Mouse (Mus musculus) limb, embryonic 12.5 days (tissue): ENCODE measurements around the gene Pde4d. TPM values are rescaled to one million over a fixed set of nuclear protein-coding genes. Genes with fewer than 3 reads are reported as not detected.

Source experiments
- ATAC-seq: fragments of 200-750 bp; cut with Nextera tagmentation; 2 replicates; pipeline ENCODE4 v1.8.0; 2017; ENCODE audit warnings: low read depth, moderate TSS enrichment; ENCODE audit not compliant: insufficient number of reproducible peaks, insufficient read depth, low FRiP score, low TSS enrichment
- H3K27ac ChIP-seq: fragments of 300-500 bp; sonication (generic); 2 replicates; pipeline ENCODE4 v1.5.1; 2016; ENCODE audit warnings: mild to moderate bottlenecking, moderate library complexity
- H3K27me3 ChIP-seq: fragments of 300-500 bp; sonication (generic); 2 replicates; pipeline ENCODE4 v1.6.1; 2016; ENCODE audit warnings: mild to moderate bottlenecking, moderate library complexity
- H3K36me3 ChIP-seq: fragments of 300-500 bp; sonication (generic); 2 replicates; pipeline ENCODE4 v1.6.1; 2016; ENCODE audit warnings: mild to moderate bottlenecking, moderate library complexity
- H3K4me1 ChIP-seq: fragments of 300-500 bp; sonication (generic); replicated peaks from 2 replicates; pipeline ENCODE4 v1.6.1; 2016
- H3K4me2 ChIP-seq: fragments of 300-500 bp; sonication (generic); 2 replicates; pipeline ENCODE4 v1.6.1; 2016; ENCODE audit warnings: mild to moderate bottlenecking, moderate library complexity
- H3K4me3 ChIP-seq: fragments of 300-500 bp; sonication (generic); replicated peaks from 2 replicates; pipeline ENCODE4 v1.5.1; 2016; ENCODE audit warnings: mild to moderate bottlenecking
- H3K9ac ChIP-seq: fragments of 300-500 bp; sonication (generic); replicated peaks from 2 replicates; pipeline ENCODE4 v1.6.1; 2016; ENCODE audit warnings: mild to moderate bottlenecking, moderate library complexity
- H3K9me3 ChIP-seq: fragments of 300-500 bp; sonication (generic); 2 replicates; pipeline ENCODE4 v1.6.1; 2016; ENCODE audit warnings: mild to moderate bottlenecking, moderate library complexity
- WGBS: fragments of 180-500 bp; shearing (Covaris S2); methylation state at CpG from one replicate; pipeline ENCODE4 v1.1.7; 2016; 5-methylcytosine and 5-hydroxymethylcytosine counted together
- polyA plus RNA-seq: library from polyadenylated mRNA; unstranded; fragments of >200 nt; fragmentation: Nextera tagmentation; extraction: Ambion mirVana; gene quantifications from 2 replicates; pipeline ENCODE4 v1.2.1, GENCODE M21; 2016

Pde4d gene
- polyA plus RNA-seq, 1 experiment from 2014 or later, result 23.7 TPM

GRCm38 (mm10) chr13:108439012-108439411 is 10.7 kb upstream of the Pde4d start:
- no peaks in the 10 kb centered on the region for H3K36me3 ChIP-seq
- no peak overlapping the region for H3K4me3 ChIP-seq
- H3K4me1 ChIP-seq, result no peaks in the 10 kb centered on the region
- H3K9ac ChIP-seq, result no peak overlapping the region
- ATAC-seq, result no peak
- H3K27me3 ChIP-seq, result no peaks in the 10 kb centered on the region
- H3K27ac ChIP-seq, result no peak overlapping the region
- no peaks in the 10 kb centered on the region for H3K9me3 ChIP-seq
- H3K4me2 ChIP-seq, result no peak overlapping the region
- 63% methylated on average over 1 of the region's 1 CpGs for WGBS

GRCm38 (mm10) chr13:108448348-108448931 is 1.3 kb upstream of the Pde4d start:
- no peak overlapping the region for H3K4me3 ChIP-seq
- 63% methylated on average over 11 of the region's 11 CpGs for WGBS

GRCm38 (mm10) chr13:108451122-108451521 is 1.4 kb downstream of the Pde4d start:
- WGBS, result 85% methylated on average over 2 of the region's 2 CpGs
- ATAC-seq, result no peak

More at GRCm38 (mm10) chr13:108448348-108448931, 1.3 kb upstream of the Pde4d start:
- Histone ChIP-seq H3K9ac (no peak overlapping the region), H3K27ac (no peak overlapping the region), H3K36me3 (no peaks in the 10 kb centered on the region), H3K27me3 (no peaks in the 10 kb centered on the region), H3K4me1 (peaks cover 10% of the 10 kb centered on the region), H3K4me2 (no peak overlapping the region), H3K9me3 (no peaks in the 10 kb centered on the region)
- no peak for ATAC-seq

GRCm38 (mm10) chr13:108453064-108453919 is 3.5 kb downstream of the Pde4d start:
- peaks cover 10% of the 10 kb centered on the region for H3K4me1 ChIP-seq
- 74% methylated on average over 6 of the region's 6 CpGs for WGBS
- no peak for ATAC-seq

More at GRCm38 (mm10) chr13:108451122-108451521, 1.4 kb downstream of the Pde4d start:
- no peak overlapping the region for H3K9ac ChIP-seq
- no peak overlapping the region for H3K4me2 ChIP-seq
- H3K27ac ChIP-seq, result no peak overlapping the region
- H3K27me3 ChIP-seq, result no peaks in the 10 kb centered on the region
- no peak overlapping the region for H3K4me3 ChIP-seq
- peaks cover 10% of the 10 kb centered on the region for H3K4me1 ChIP-seq
- no peaks in the 10 kb centered on the region for H3K36me3 ChIP-seq
- H3K9me3 ChIP-seq, result no peaks in the 10 kb centered on the region

GRCm38 (mm10) chr13:108462518-108462917 is 12.8 kb downstream of the Pde4d start:
- Histone ChIP-seq H3K4me2 (no peak overlapping the region), H3K9me3 (peaks cover 4% of the 10 kb centered on the region; the same call in 1 of the 2 replicates), H3K27me3 (no peaks in the 10 kb centered on the region), H3K36me3 (no peaks in the 10 kb centered on the region), H3K9ac (no peak overlapping the region), H3K4me3 (no peak overlapping the region), H3K27ac (no peak overlapping the region), H3K4me1 (no peaks in the 10 kb centered on the region)
- 86% methylated on average over 5 of the region's 5 CpGs for WGBS
- ATAC-seq, result no peak

More at GRCm38 (mm10) chr13:108453064-108453919, 3.5 kb downstream of the Pde4d start:
- no peak overlapping the region for H3K27ac ChIP-seq
- H3K36me3 ChIP-seq, result no peaks in the 10 kb centered on the region
- no peaks in the 10 kb centered on the region for H3K9me3 ChIP-seq
- H3K4me3 ChIP-seq, result no peak overlapping the region
- no peak overlapping the region for H3K4me2 ChIP-seq
- no peak overlapping the region for H3K9ac ChIP-seq
- H3K27me3 ChIP-seq, result no peaks in the 10 kb centered on the region

GRCm38 (mm10) chr13:108465755-108466154 is 16.0 kb downstream of the Pde4d start:
- no peaks in the 10 kb centered on the region for H3K27me3 ChIP-seq
- H3K4me2 ChIP-seq, result no peak overlapping the region
- no peaks in the 10 kb centered on the region for H3K4me1 ChIP-seq
- no peak overlapping the region for H3K9ac ChIP-seq
- no peak overlapping the region for H3K4me3 ChIP-seq
- ATAC-seq, result no peak
- no peak overlapping the region for H3K27ac ChIP-seq
- H3K9me3 ChIP-seq, result no peaks in the 10 kb centered on the region
- H3K36me3 ChIP-seq, result no peaks in the 10 kb centered on the region

GRCm38 (mm10) chr13:108467046-108467445 is 17.3 kb downstream of the Pde4d start:
- no peak overlapping the region for H3K27ac ChIP-seq
- H3K4me3 ChIP-seq, result no peak overlapping the region
- no peak overlapping the region for H3K9ac ChIP-seq
- no peaks in the 10 kb centered on the region for H3K9me3 ChIP-seq
- no peaks in the 10 kb centered on the region for H3K4me1 ChIP-seq
- WGBS, result 29% methylated on average over 1 of the region's 1 CpGs
- no peaks in the 10 kb centered on the region for H3K36me3 ChIP-seq
- no peaks in the 10 kb centered on the region for H3K27me3 ChIP-seq
- H3K4me2 ChIP-seq, result no peak overlapping the region
- ATAC-seq, result no peak

- H3K9ac ChIP-seq, result no peak overlapping the region
- WGBS, result 89% methylated on average over 3 of the region's 3 CpGs
- H3K36me3 ChIP-seq, result no peaks in the 10 kb centered on the region
- no peak overlapping the region for H3K4me2 ChIP-seq
- H3K9me3 ChIP-seq, result no peaks in the 10 kb centered on the region
- H3K27ac ChIP-seq, result no peak overlapping the region
- no peak overlapping the region for H3K4me3 ChIP-seq
- H3K27me3 ChIP-seq, result no peaks in the 10 kb centered on the region
- no peaks in the 10 kb centered on the region for H3K4me1 ChIP-seq
- ATAC-seq, result no peak
These were observed 30.7 kb downstream of the Pde4d start for GRCm38 (mm10) chr13:108480451-108480850.

- no peak overlapping the region for H3K4me2 ChIP-seq
- no peaks in the 10 kb centered on the region for H3K9me3 ChIP-seq
- no peak overlapping the region for H3K27ac ChIP-seq
- H3K9ac ChIP-seq, result no peak overlapping the region
- no peaks in the 10 kb centered on the region for H3K4me1 ChIP-seq
- no peak for ATAC-seq
- 91% methylated on average over 6 of the region's 6 CpGs for WGBS
- no peaks in the 10 kb centered on the region for H3K36me3 ChIP-seq
- no peak overlapping the region for H3K4me3 ChIP-seq
- H3K27me3 ChIP-seq, result no peaks in the 10 kb centered on the region
These were observed 35.3 kb downstream of the Pde4d start for GRCm38 (mm10) chr13:108485036-108485435.

GRCm38 (mm10) chr13:108487066-108487465 is 37.3 kb downstream of the Pde4d start:
- H3K27me3 ChIP-seq, result no peaks in the 10 kb centered on the region
- H3K4me2 ChIP-seq, result no peak overlapping the region
- H3K36me3 ChIP-seq, result no peaks in the 10 kb centered on the region
- ATAC-seq, result no peak
- no peak overlapping the region for H3K27ac ChIP-seq
- H3K9ac ChIP-seq, result no peak overlapping the region
- H3K4me3 ChIP-seq, result no peak overlapping the region
- H3K4me1 ChIP-seq, result no peaks in the 10 kb centered on the region
- H3K9me3 ChIP-seq, result no peaks in the 10 kb centered on the region
- WGBS, result 88% methylated on average over 3 of the region's 3 CpGs

GRCm38 (mm10) chr13:108489825-108490224 is 40.1 kb downstream of the Pde4d start:
- no peak overlapping the region for H3K4me3 ChIP-seq
- no peak overlapping the region for H3K27ac ChIP-seq
- no peaks in the 10 kb centered on the region for H3K4me1 ChIP-seq
- H3K4me2 ChIP-seq, result no peak overlapping the region
- H3K9me3 ChIP-seq, result no peaks in the 10 kb centered on the region
- H3K27me3 ChIP-seq, result no peaks in the 10 kb centered on the region
- H3K36me3 ChIP-seq, result no peaks in the 10 kb centered on the region
- H3K9ac ChIP-seq, result no peak overlapping the region
- ATAC-seq, result no peak
